Mouse (Mus musculus): ENCODE data around the gene Fam107a. TPM values are rescaled to one million over a fixed set of nuclear protein-coding genes. Genes with fewer than 3 reads are reported as not detected.

The Fam107a gene
- total and polyA plus RNA-seq, 3 experiments, result not detected

DNA sequence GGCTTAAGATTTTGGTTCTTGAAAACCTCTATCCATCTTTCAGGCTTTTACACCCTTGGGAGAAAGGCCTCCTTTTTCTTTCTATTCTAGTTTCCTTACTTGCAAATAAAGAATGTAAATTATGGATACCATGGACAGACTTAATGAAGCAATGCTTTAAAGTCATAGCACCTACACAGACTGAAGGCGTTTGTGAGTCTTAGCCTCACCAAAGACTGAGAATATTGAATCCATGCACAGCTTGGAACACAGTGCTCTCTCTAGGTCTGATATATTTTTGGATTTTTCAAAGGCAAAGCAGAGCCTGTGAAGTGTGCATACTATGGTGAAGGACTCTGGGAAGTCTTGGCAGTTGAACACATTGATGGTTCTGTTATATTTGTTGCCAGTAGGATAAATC is 68.6 kb downstream of the Fam107a start:
- no peak overlapping the region for H3K4me3 ChIP-seq (ENCODE audit: control insufficient read depth in 1 of 2, insufficient read depth in 1 of 2, low read depth in 2 of 2, low read length in 2 of 2)
- H3K79me2 ChIP-seq (ENCODE audit: control insufficient read depth, insufficient read depth, low read length, poor library complexity), result no peaks in the 10 kb centered on the region
- no peaks in the 10 kb centered on the region; a peak in 1 of 4 replicates for H3K27me3 ChIP-seq (ENCODE audit: control insufficient read depth in 1 of 2, insufficient read depth in 2 of 2, low read length in 2 of 2)
- H3K9ac ChIP-seq (ENCODE audit: control insufficient read depth, low read depth, low read length, poor library complexity, severe bottlenecking), result no peak overlapping the region
- DNase-seq (ENCODE audit: low read depth, low spot score), result no peak
- no peaks in the 10 kb centered on the region for H3K9me3 ChIP-seq (replicated peaks; ENCODE audit: insufficient read depth, low read length)
- TF ChIP-seq TAL1 (IDR thresholded peaks at IDR 0.05; ENCODE audit: low read length), result no peak
- TF ChIP-seq ELF1 (IDR thresholded peaks at IDR 0.05; ENCODE audit: low read depth, low read length), result no peak
- no peak for TF ChIP-seq MAFK (IDR thresholded peaks at IDR 0.05; ENCODE audit: borderline replicate concordance, low read depth, low read length)
- TF ChIP-seq ZKSCAN1 (IDR thresholded peaks at IDR 0.05; ENCODE audit: low read depth, low read length), result no peak
- no peak for TF ChIP-seq JUND (IDR thresholded peaks at IDR 0.05; ENCODE audit: low read depth, low read length)
- no peak for TF ChIP-seq RCOR1 (IDR thresholded peaks at IDR 0.05; ENCODE audit: low read depth, low read length)
- TF ChIP-seq MAX (IDR thresholded peaks at IDR 0.05; ENCODE audit: low read length), result no peak
- no peak for TF ChIP-seq POLR2AphosphoS5 (IDR thresholded peaks at IDR 0.05; ENCODE audit: borderline replicate concordance, low read depth, low read length)
- TF ChIP-seq KAT2A (conservative IDR thresholded peaks at IDR 0.05; ENCODE audit: low read depth, low read length), result no peak
- no peak for TF ChIP-seq POLR2A (IDR thresholded peaks at IDR 0.05; ENCODE audit: control insufficient read depth in 1 of 2, insufficient read depth in 1 of 2, low read depth in 1 of 2, low read length in 2 of 2, poor library complexity in 1 of 2)
- no peak for TF ChIP-seq TBP (IDR thresholded peaks at IDR 0.05; ENCODE audit: low read depth, low read length)
- TF ChIP-seq ETS1 (IDR thresholded peaks at IDR 0.05; ENCODE audit: low read depth, low read length), result no peak
- TF ChIP-seq GATA1 (IDR thresholded peaks at IDR 0.05; ENCODE audit: low read depth, low read length), result no peak
- TF ChIP-seq BHLHE40 (IDR thresholded peaks at IDR 0.05; ENCODE audit: borderline replicate concordance, low read depth, low read length), result no peak
- no peak for TF ChIP-seq TCF12 (IDR thresholded peaks at IDR 0.05; ENCODE audit: low read depth, low read length)
- TF ChIP-seq USF2 (IDR thresholded peaks at IDR 0.05; ENCODE audit: borderline replicate concordance in 1 of 2, insufficient read depth in 1 of 2, low read depth in 1 of 2, low read length in 2 of 2), result no peak
- no peak for TF ChIP-seq RAD21 (IDR thresholded peaks at IDR 0.05; ENCODE audit: low read depth, low read length)
- no peaks in the 10 kb centered on the region for H3K36me3 ChIP-seq (ENCODE audit: control insufficient read depth in 1 of 2, insufficient read depth in 2 of 2, low read length in 2 of 2)
- no peaks in the 10 kb centered on the region for H3K4me1 ChIP-seq (ENCODE audit: control insufficient read depth in 1 of 2, insufficient read depth in 2 of 2, low read length in 2 of 2)
- H3K27ac ChIP-seq (ENCODE audit: control insufficient read depth, low read depth, low read length), result no peak overlapping the region

GRCm38 (mm10) chr14:8246878-8247277 is 70.9 kb downstream of the Fam107a start:
- no peak overlapping the region for H3K4me3 ChIP-seq (ENCODE audit: control insufficient read depth in 1 of 2, insufficient read depth in 1 of 2, low read depth in 2 of 2, low read length in 2 of 2)
- no peak for TF ChIP-seq POLR2AphosphoS2 (IDR thresholded peaks at IDR 0.05; ENCODE audit: low read length)
- no peak for TF ChIP-seq USF1 (IDR thresholded peaks at IDR 0.05; ENCODE audit: low read depth, low read length)
- no peaks in the 10 kb centered on the region for H3K9me3 ChIP-seq (replicated peaks; ENCODE audit: insufficient read depth, low read length)
- H3K27ac ChIP-seq (ENCODE audit: control insufficient read depth, low read depth, low read length), result no peak overlapping the region
- H3K36me3 ChIP-seq (ENCODE audit: control insufficient read depth in 1 of 2, insufficient read depth in 2 of 2, low read length in 2 of 2), result no peaks in the 10 kb centered on the region
- no peaks in the 10 kb centered on the region for H3K79me2 ChIP-seq (ENCODE audit: control insufficient read depth, insufficient read depth, low read length, poor library complexity)
- peaks cover 0 to 2% of the 10 kb centered on the region in 2 experiments; a peak in 2 of 4 replicates for H3K27me3 ChIP-seq (ENCODE audit: control insufficient read depth in 1 of 2, insufficient read depth in 2 of 2, low read length in 2 of 2)
- H3K4me1 ChIP-seq (ENCODE audit: control insufficient read depth in 1 of 2, insufficient read depth in 2 of 2, low read length in 2 of 2), result no peaks in the 10 kb centered on the region
- DNase-seq (ENCODE audit: low read depth, low spot score), result no peak
- no peak overlapping the region for H3K9ac ChIP-seq (ENCODE audit: control insufficient read depth, low read depth, low read length, poor library complexity, severe bottlenecking)

Other genes with a start within 250 kb of the Fam107a start
- 31.5 and 41.2 TPM in 2 replicates for gene Rpp14, start 237.7 kb downstream of the Fam107a start, total RNA-seq (2012; rRNA removed)
- 10 to 100 TPM in 1 of 2 experiments, not detected in 1; 45.5 TPM for gene Rpp14, start 237.7 kb downstream of the Fam107a start, polyA plus RNA-seq (2012; ENCODE audit: insufficient read depth in 1 of 2, insufficient read length in 2 of 2, low read depth in 1 of 2, low replicate concordance in 2 of 2, missing spikeins in 1 of 2)
- gene Pxk, start 219.8 kb downstream of the Fam107a start, total RNA-seq (2012; rRNA removed), result 5.9 and 6.1 TPM in 2 replicates
- 10 to 100 TPM in 1 of 2 experiments, not detected in 1; 12.9 TPM for gene Pxk, start 219.8 kb downstream of the Fam107a start, polyA plus RNA-seq (2012; ENCODE audit: insufficient read depth in 1 of 2, insufficient read length in 2 of 2, low read depth in 1 of 2, low replicate concordance in 2 of 2, missing spikeins in 1 of 2)
- 128 and 140 TPM in 2 replicates for gene Pdhb, start 145.0 kb downstream of the Fam107a start, total RNA-seq (2012; rRNA removed)
- 100 to 1,000 TPM in 1 of 2 experiments, not detected in 1; 109 TPM for gene Pdhb, start 145.0 kb downstream of the Fam107a start, polyA plus RNA-seq (2012; ENCODE audit: insufficient read depth in 1 of 2, insufficient read length in 2 of 2, low read depth in 1 of 2, low replicate concordance in 2 of 2, missing spikeins in 1 of 2)
- 3.6 and 4.2 TPM in 2 replicates for gene Kctd6, start 103.9 kb downstream of the Fam107a start, total RNA-seq (2012; rRNA removed)
- 1 to 10 TPM in 1 of 2 experiments, not detected in 1; 5.5 TPM for gene Kctd6, start 103.9 kb downstream of the Fam107a start, polyA plus RNA-seq (2012; ENCODE audit: insufficient read depth in 1 of 2, insufficient read length in 2 of 2, low read depth in 1 of 2, low replicate concordance in 2 of 2, missing spikeins in 1 of 2)
- gene Acox2, start 58.7 kb downstream of the Fam107a start, total RNA-seq (2012; rRNA removed), result not detected in 2 replicates
- gene Acox2, start 58.7 kb downstream of the Fam107a start, polyA plus RNA-seq (2012; ENCODE audit: insufficient read depth in 1 of 2, insufficient read length in 2 of 2, low read depth in 1 of 2, low replicate concordance in 2 of 2, missing spikeins in 1 of 2), result under 1 TPM in 1 of 2 experiments, not detected in 1; 0.43 TPM
- not detected in 2 replicates for gene Oit1, start 60.7 kb upstream of the Fam107a start, total RNA-seq (2012; rRNA removed)
- not detected for gene Oit1, start 60.7 kb upstream of the Fam107a start, polyA plus RNA-seq (2012; ENCODE audit: insufficient read depth in 1 of 2, insufficient read length in 2 of 2, low read depth in 1 of 2, low replicate concordance in 2 of 2, missing spikeins in 1 of 2)

Measured in MEL (cell line).